Mouse (Mus musculus) cerebral cortex, adult 2 months (tissue): ENCODE measurements around the gene Pard3.

ENCODE experiments used
- WGBS: fragments of 180-500 bp; shearing (Covaris S2); methylation state at CpG from one replicate; pipeline ENCODE4 v1.1.7; 2018; 5-methylcytosine and 5-hydroxymethylcytosine counted together

Gene Pard3

GRCm38 (mm10) chr8:127182065-127182464 is 118.4 kb downstream of the Pard3 start:
- 57% methylated on average over 3 of the region's 3 CpGs for WGBS

- 57% methylated on average over 2 of the region's 2 CpGs for WGBS
These were observed 119.8 kb downstream of the Pard3 start for GRCm38 (mm10) chr8:127183533-127183932.

- WGBS = 49% methylated on average over 4 of the region's 4 CpGs
These were observed 120.3 kb downstream of the Pard3 start for GRCm38 (mm10) chr8:127184025-127184424.

- WGBS = 76% methylated on average over 7 of the region's 7 CpGs
These were observed 122.2 kb downstream of the Pard3 start for GRCm38 (mm10) chr8:127185897-127186296.

- 19% methylated on average over 7 of the region's 7 CpGs for WGBS
These were observed 126.7 kb downstream of the Pard3 start for GRCm38 (mm10) chr8:127190350-127190749.

GRCm38 (mm10) chr8:127191387-127191786 is 127.7 kb downstream of the Pard3 start:
- WGBS = 18% methylated on average over 5 of the region's 5 CpGs

- WGBS = 42% methylated on average over 6 of the region's 6 CpGs
These were observed 128.1 kb downstream of the Pard3 start for GRCm38 (mm10) chr8:127191824-127192223.

GRCm38 (mm10) chr8:127192331-127192730 is 128.6 kb downstream of the Pard3 start:
- WGBS = 79% methylated on average over 10 of the region's 10 CpGs

- 79% methylated on average over 6 of the region's 6 CpGs for WGBS
These were observed 129.7 kb downstream of the Pard3 start for GRCm38 (mm10) chr8:127193375-127193774.

GRCm38 (mm10) chr8:127194786-127195407 is 131.2 kb downstream of the Pard3 start:
- 62% methylated on average over 15 of the region's 15 CpGs for WGBS

GRCm38 (mm10) chr8:127196505-127197265 is 133.0 kb downstream of the Pard3 start:
- WGBS = 88% methylated on average over 13 of the region's 13 CpGs

- WGBS = 68% methylated on average over 4 of the region's 4 CpGs
These were observed 143.8 kb downstream of the Pard3 start for GRCm38 (mm10) chr8:127207455-127207854.

GRCm38 (mm10) chr8:127210621-127211020 is 146.9 kb downstream of the Pard3 start:
- 88% methylated on average over 4 of the region's 4 CpGs for WGBS

- WGBS = 52% methylated on average over 8 of the region's 8 CpGs
These were observed 150.6 kb downstream of the Pard3 start for GRCm38 (mm10) chr8:127214338-127214737.

GRCm38 (mm10) chr8:127214748-127215433 is 151.2 kb downstream of the Pard3 start:
- 75% methylated on average over 4 of the region's 4 CpGs for WGBS

GRCm38 (mm10) chr8:127220206-127220605 is 156.5 kb downstream of the Pard3 start:
- WGBS = 78% methylated on average over 5 of the region's 5 CpGs

- WGBS = 82% methylated on average over 7 of the region's 7 CpGs
These were observed 156.9 kb downstream of the Pard3 start for GRCm38 (mm10) chr8:127220615-127221014.

- 76% methylated on average over 3 of the region's 3 CpGs for WGBS
These were observed 158.7 kb downstream of the Pard3 start for GRCm38 (mm10) chr8:127222361-127222760.

GRCm38 (mm10) chr8:127226996-127227395 is 163.3 kb downstream of the Pard3 start:
- 27% methylated on average over 1 of the region's 1 CpGs for WGBS

GRCm38 (mm10) chr8:127227407-127227806 is 163.7 kb downstream of the Pard3 start:
- 47% methylated on average over 4 of the region's 4 CpGs for WGBS

GRCm38 (mm10) chr8:127229325-127230232 is 165.9 kb downstream of the Pard3 start:
- WGBS = 82% methylated on average over 15 of the region's 15 CpGs

GRCm38 (mm10) chr8:127230233-127230595 is 166.5 kb downstream of the Pard3 start:
- 77% methylated on average over 8 of the region's 8 CpGs for WGBS
